ENCODE assay signal across 31 mouse cellular contexts in the genomic region with DNA sequence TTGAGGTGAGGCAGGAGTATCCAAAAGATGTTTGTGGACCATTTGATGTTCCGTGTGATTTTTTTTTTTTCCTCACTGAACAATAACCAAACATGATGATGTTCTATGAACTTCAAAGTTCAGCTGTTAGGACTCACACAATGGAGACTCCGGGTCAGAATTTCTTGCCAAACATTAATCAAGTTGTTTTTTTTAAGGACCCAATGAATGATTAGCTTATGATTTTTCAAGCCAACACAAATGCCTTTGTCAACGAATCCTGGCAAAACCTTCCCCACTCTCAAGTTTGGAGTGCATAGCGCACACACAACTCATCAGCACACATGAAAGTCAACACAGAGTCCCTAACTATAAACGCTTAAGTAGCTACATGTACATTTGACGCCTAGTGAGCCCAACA.
"Had no signal": no experiment of that assay in that cellular context is flagged by ENCODE, and none has a peak within 500 bp of the region (broad histone marks: within the 10 kb centered on the region; RNA-seq: fewer than 3 reads in every experiment).

No protein-coding gene starts in this region.

- ATAC-seq: hindbrain, embryonic 16.5 days; hindbrain, postnatal 0 days; inflammation-experienced regulatory T-cells, adult 6 months; intestine, embryonic 15.5 days; intestine, embryonic 16.5 days; intestine, postnatal 0 days had no signal

- H3K27ac ChIP-seq: heart, adult 2 months; heart, embryonic 10.5 days; heart, embryonic 13.5 days; heart, embryonic 15.5 days; hindbrain, embryonic 10.5 days; hindbrain, embryonic 12.5 days; hindbrain, embryonic 13.5 days; hindbrain, embryonic 14.5 days; hindbrain, embryonic 15.5 days; hindbrain, postnatal 0 days; intestine, embryonic 15.5 days; kidney, embryonic 15.5 days; kidney, postnatal 0 days; layer of hippocampus, adult 2 months; left cerebral cortex, adult 2 months had no signal

- H3K4me3 ChIP-seq: heart, adult 2 months; heart, embryonic 10.5 days; heart, embryonic 12.5 days; heart, embryonic 13.5 days; heart, embryonic 15.5 days; hindbrain, embryonic 10.5 days; hindbrain, embryonic 12.5 days; hindbrain, embryonic 13.5 days; hindbrain, embryonic 15.5 days; intestine, embryonic 15.5 days; kidney, embryonic 15.5 days; layer of hippocampus, adult 2 months; left cerebral cortex, adult 2 months had no signal

- DNase-seq: heart, adult 2 months; heart, postnatal 10 days; heart, postnatal 14 days; heart, postnatal 36 days; heart, postnatal 4 days; kidney, adult 11 months; kidney, adult 18-20 months; kidney, postnatal 10 days; kidney, postnatal 14 days; layer of hippocampus, adult 9-11 months; layer of hippocampus, postnatal 36 days had no signal

- H3K9me3 ChIP-seq: heart, embryonic 10.5 days; heart, embryonic 13.5 days; heart, embryonic 15.5 days; hindbrain, embryonic 10.5 days; hindbrain, embryonic 12.5 days; hindbrain, embryonic 13.5 days; hindbrain, embryonic 15.5 days; intestine, embryonic 15.5 days; kidney, embryonic 15.5 days had no signal

- H3K9ac ChIP-seq: heart, embryonic 12.5 days; heart, embryonic 13.5 days; heart, embryonic 15.5 days; hindbrain, embryonic 12.5 days; hindbrain, embryonic 13.5 days; hindbrain, embryonic 14.5 days; hindbrain, embryonic 15.5 days; intestine, embryonic 15.5 days; kidney, embryonic 15.5 days had no signal

- H3K27me3 ChIP-seq: heart, embryonic 15.5 days; hindbrain, embryonic 12.5 days; hindbrain, embryonic 13.5 days; hindbrain, embryonic 15.5 days; intestine, embryonic 15.5 days; kidney, embryonic 15.5 days had no signal

- H3K4me1 ChIP-seq: heart, embryonic 10.5 days; heart, embryonic 12.5 days; heart, embryonic 13.5 days; heart, embryonic 15.5 days; hindbrain, embryonic 10.5 days; hindbrain, embryonic 12.5 days; hindbrain, embryonic 13.5 days; hindbrain, embryonic 15.5 days; intestine, embryonic 15.5 days; kidney, embryonic 15.5 days had no signal

- H3K4me2 ChIP-seq: heart, embryonic 11.5 days; heart, embryonic 12.5 days; heart, embryonic 13.5 days; heart, embryonic 15.5 days; hindbrain, embryonic 12.5 days; hindbrain, embryonic 13.5 days; hindbrain, embryonic 14.5 days; hindbrain, embryonic 15.5 days; intestine, embryonic 15.5 days; kidney, embryonic 15.5 days had no signal

- H3K36me3 ChIP-seq: heart, embryonic 10.5 days; heart, embryonic 12.5 days; heart, embryonic 13.5 days; heart, embryonic 15.5 days; hindbrain, embryonic 10.5 days; hindbrain, embryonic 12.5 days; hindbrain, embryonic 13.5 days; hindbrain, embryonic 15.5 days; intestine, embryonic 15.5 days; kidney, embryonic 15.5 days had no signal
